Mouse (Mus musculus) heart, adult 2 months (tissue): Measurements from ENCODE around the gene Sppl2c.

ENCODE experiments used
- CTCF ChIP-seq: fragments of 200-600 bp; IDR thresholded peaks from 2 replicates; pipeline ENCODE4 v1.8.1; 2022; ENCODE audit warnings: antibody characterized with exemption, mild to moderate bottlenecking, moderate library complexity
- EP300 ChIP-seq: fragments of 200-500 bp; IDR thresholded peaks from 2 replicates; pipeline ENCODE4 v1.6.1; 2011; ENCODE audit warnings: low read depth, low read length, control low read depth; ENCODE audit not compliant: insufficient read depth
- POLR2A ChIP-seq: fragments of 200-500 bp; IDR thresholded peaks from 2 replicates; pipeline ENCODE4 v1.6.1; 2011; ENCODE audit warnings: mild to moderate bottlenecking, low read depth, low read length, control low read depth; ENCODE audit not compliant: insufficient read depth

DNA sequence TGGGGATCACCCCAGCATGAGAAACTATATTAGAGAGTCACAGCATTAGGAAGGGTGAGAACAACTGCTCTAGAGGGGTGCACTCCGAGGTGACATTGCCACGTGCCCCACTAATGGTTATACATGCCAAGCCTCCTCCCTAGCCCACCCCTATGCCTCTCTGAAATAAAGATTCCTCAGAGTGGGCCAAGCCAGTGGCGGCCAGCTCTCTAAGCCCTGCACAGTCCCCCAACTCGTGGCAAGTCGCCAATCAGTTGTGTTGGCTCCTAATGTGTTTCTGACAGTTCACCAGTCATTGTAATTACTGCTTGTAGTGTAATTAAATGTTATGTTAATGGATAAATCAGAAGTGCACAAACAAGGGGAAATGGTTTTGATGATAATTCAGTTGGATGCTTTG is 6.3 kb upstream of the Sppl2c start:
- TF ChIP-seq CTCF (no peak), POLR2A (no peak), EP300 (no peak)
